Mouse (Mus musculus) MN1 (cell line): Measurements from ENCODE around the gene Parp6.
A peak's percentile ranks its signal among the peaks of the same experiment; 100 is the strongest.

ENCODE experiments used
- DNase-seq: peaks from one replicate; pipeline ENCODE4 v3.0.0-alpha.2; 2016; ENCODE audit warnings: low spot score

Parp6 gene

GRCm38 (mm10) chr9:59655958-59656634 is 39.0 kb downstream of the Parp6 start, which contains the start of gene Pkm:
Gene Pkm, plus strand, starts transcription at chr9:59656368.
- DNase-seq = peak; percentile 99

GRCm38 (mm10) chr9:59656635-59657617 is 39.8 kb downstream of the Parp6 start:
- peak; percentile 86 for DNase-seq

- DNase-seq = peak; percentile 21
Measured at GRCm38 (mm10) chr9:59658146-59658545, 41.1 kb downstream of the Parp6 start.

GRCm38 (mm10) chr9:59659036-59660026 is 42.2 kb downstream of the Parp6 start:
- peak; percentile 89 for DNase-seq

GRCm38 (mm10) chr9:59660421-59660820 is 43.3 kb downstream of the Parp6 start:
- DNase-seq = peak; percentile 20

- DNase-seq = no peak
Measured at GRCm38 (mm10) chr9:59661298-59661975, 44.4 kb downstream of the Parp6 start.

GRCm38 (mm10) chr9:59663226-59663625 is 46.1 kb downstream of the Parp6 start:
- DNase-seq = no peak

- DNase-seq = no peak
Measured at GRCm38 (mm10) chr9:59663957-59664356, 46.9 kb downstream of the Parp6 start.

- peak; percentile 66 for DNase-seq
Measured at GRCm38 (mm10) chr9:59664664-59665256, 47.7 kb downstream of the Parp6 start.

GRCm38 (mm10) chr9:59666016-59666415 is 48.9 kb downstream of the Parp6 start:
- DNase-seq = no peak

- DNase-seq = no peak
Measured at GRCm38 (mm10) chr9:59666813-59667212, 49.7 kb downstream of the Parp6 start.

- DNase-seq = peak; percentile 80
Measured at GRCm38 (mm10) chr9:59667250-59667649, 50.2 kb downstream of the Parp6 start.

- DNase-seq = no peak
Measured at GRCm38 (mm10) chr9:59667904-59668303, 50.8 kb downstream of the Parp6 start.

GRCm38 (mm10) chr9:59668473-59668872 is 51.4 kb downstream of the Parp6 start:
- DNase-seq = no peak

GRCm38 (mm10) chr9:59669172-59669571 is 52.1 kb downstream of the Parp6 start:
- DNase-seq = no peak

GRCm38 (mm10) chr9:59672195-59672894 is 55.3 kb downstream of the Parp6 start:
- peak; percentile 77 for DNase-seq

GRCm38 (mm10) chr9:59673427-59673826 is 56.3 kb downstream of the Parp6 start:
- no peak for DNase-seq

GRCm38 (mm10) chr9:59675598-59675997 is 58.5 kb downstream of the Parp6 start:
- DNase-seq = no peak

GRCm38 (mm10) chr9:59678313-59678712 is 61.2 kb downstream of the Parp6 start:
- peak; percentile 70 for DNase-seq
